Mouse (Mus musculus) gastrocnemius, adult 18-20 months (tissue): ENCODE data around the gene Pgrmc2. TPM values are rescaled to one million over a fixed set of nuclear protein-coding genes. Genes with fewer than 3 reads are reported as not detected.

ENCODE experiments used
- total RNA-seq, 2 experiments: library from RNA; stranded (reverse); gene quantifications; 2 replicates each; pipeline ENCODE4 v1.2.3; 2021

Gene Pgrmc2
- total RNA-seq, 2 experiments from 2014 or later = 20.1 to 21.7 TPM

Other genes with a start within 250 kb of the Pgrmc2 start
- gene Mfsd8, start 236.2 kb downstream of the Pgrmc2 start, total RNA-seq = 10 to 100 TPM; 17.4 to 19.2 TPM
- gene Abhd18, start 236.1 kb downstream of the Pgrmc2 start, total RNA-seq = 10 to 100 TPM; 12.4 to 15.7 TPM
- under 1 TPM in 1 of 2 experiments, not detected in 1; 0.16 TPM for gene 1700034I23Rik, start 180.5 kb downstream of the Pgrmc2 start, total RNA-seq
- 10 to 100 TPM; 64.4 to 72.7 TPM for gene Larp1b, start 133.2 kb downstream of the Pgrmc2 start, total RNA-seq